Mouse (Mus musculus) cerebellum, adult (tissue): ENCODE data around the gene Gpr87.
A peak's percentile ranks its signal among the peaks of the same experiment; 100 is the strongest.

Experiments
- ATAC-seq: cut with Nextera tagmentation; 2 replicates; pipeline ENCODE4 v1.9.2; 2017; ENCODE audit warnings: mild to moderate bottlenecking, moderate library complexity, mixed read lengths; ENCODE audit not compliant: insufficient number of reproducible peaks, low FRiP score, low TSS enrichment

The Gpr87 gene

DNA sequence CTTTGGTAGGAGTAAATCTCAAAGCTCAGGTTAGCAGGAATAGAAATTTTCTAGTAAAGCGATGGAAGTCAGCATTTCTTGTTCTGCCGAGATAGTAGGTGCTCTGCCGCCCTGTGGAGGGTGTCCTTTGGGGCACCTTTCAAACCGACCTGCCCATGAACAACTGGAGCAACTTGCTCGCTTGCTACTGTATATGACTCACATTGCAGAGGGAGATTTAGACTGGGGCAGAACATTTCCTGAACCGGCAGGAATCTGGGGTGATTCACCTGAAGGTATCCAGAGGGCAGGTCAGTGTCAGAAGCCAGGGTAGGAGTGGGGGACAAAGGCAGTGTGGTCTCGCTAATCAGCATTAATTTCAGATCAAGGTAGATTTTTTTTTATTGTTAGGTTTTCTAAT lies at the start of gene Gpr87:
TSS of gene Gpr87 (minus strand) at position 167 of the 400 bp plus-strand sequence.
- ATAC-seq: no peak

DNA sequence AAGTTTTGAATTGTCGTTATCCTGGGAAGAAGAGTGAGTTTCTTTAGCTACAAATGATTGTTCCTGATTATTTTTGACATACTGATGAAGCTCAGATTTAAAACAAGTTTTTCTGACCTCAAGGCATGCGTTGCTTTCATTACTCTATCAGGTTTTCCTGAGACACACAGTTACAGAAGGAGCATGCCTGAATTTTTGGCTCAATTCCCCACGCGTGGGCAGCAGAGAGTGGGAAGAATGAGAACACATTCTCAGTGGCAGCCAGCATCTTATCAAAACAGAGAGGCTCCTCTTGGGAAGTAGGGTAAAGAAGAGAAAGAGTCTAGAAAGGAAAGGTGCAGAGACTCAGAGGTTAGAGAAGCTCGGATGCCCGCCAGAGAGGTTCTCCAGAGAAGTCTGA lies 48.5 kb upstream of the Gpr87 start:
- peak; percentile 84 for ATAC-seq

DNA sequence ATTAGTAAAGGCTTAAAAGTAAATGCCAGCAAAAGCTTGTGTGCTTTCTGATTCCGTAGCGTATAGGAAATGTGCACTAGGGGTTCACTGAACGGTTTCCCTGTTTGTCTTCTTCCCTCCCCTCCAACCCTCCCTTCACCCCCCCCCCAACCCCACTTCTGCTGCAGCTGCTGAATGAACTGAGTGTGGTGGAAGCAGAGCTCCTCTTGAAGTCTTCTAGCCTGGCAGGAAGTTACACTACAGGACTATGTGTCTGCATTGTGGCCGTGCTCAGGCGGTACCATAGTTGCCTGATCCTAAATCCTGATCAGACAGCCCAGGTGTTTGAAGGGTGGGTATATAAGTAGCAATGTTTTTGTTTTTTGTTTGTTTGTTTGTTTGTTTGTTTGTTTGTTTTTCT lies 40.0 kb upstream of the Gpr87 start:
- ATAC-seq: no peak

DNA sequence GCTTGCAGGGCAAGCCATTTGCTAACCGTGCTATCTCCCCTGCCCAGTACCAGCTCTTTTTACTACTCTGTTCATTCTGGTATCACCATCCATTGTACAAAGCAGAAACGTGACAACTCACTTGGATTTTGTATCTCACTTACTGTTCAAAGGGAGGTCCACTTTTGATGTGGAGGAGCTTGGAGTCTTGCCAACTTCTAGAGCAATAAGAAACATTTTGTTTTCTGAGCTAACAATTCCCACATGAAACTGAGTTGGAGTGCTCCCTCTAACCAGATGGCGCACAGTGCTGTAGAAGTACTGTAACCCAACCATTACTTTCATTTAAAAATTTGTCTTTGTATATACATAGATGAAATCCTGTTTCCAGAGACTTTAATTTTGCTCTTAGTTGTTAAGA lies 36.0 kb upstream of the Gpr87 start:
- no peak for ATAC-seq

DNA sequence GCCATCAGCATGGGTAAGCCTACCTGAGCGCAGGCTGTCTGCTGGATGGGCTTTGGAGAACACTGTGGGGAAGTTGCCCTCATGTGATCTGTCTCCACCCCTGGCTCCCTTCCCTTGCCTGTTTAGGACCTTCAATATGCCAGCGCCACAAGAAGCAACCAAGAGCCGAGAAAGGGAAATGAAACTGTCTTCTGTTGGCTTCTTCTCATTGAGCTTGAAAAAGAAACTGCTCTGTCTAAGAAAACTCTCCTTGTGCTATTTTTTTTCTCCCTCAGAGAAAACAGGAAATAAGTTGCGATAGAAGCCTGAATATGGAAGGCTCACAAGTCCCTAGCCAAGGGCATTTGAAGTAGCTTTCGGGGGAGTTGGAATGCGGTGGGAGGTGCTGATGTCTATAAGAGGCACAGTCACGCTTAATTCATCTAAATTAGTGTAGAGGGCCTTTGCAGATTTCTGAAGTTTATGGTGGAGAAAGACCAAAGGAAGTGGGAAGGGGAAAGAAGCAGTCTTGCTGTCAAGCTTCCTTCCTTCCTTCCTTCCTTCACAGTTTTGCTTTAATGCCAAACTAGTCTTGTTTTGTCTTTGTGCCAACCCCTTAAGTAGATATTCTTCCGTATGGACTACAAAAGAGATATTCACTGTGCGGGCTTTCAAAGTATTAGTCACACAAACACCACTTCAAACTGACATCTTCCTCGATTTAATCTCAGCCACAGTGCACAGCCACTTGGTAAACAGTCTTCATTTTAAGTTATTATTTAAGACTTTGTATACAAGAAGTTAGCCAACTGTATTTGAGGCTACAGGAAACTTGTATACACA lies 34.0 kb upstream of the Gpr87 start:
- no peak for ATAC-seq

DNA sequence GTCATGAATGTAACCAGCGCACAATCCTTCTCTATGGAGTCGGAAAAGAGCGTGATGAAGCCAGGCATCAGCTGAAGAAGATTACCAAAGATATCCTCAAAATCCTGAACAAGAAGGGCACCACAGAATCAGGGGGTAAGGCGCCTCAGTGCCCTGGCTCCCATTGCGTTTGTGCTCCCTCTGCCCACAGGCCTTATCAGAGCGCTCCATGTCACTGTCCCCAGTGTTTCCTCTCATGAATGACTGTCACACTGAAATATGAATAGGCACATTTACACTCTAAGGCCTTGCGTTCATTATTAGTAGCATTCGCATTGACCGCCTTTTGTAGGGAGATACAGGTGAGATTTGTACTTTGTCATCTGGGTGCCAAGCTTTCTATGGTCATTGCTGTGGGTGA lies 32.8 kb upstream of the Gpr87 start:
- ATAC-seq: no peak

DNA sequence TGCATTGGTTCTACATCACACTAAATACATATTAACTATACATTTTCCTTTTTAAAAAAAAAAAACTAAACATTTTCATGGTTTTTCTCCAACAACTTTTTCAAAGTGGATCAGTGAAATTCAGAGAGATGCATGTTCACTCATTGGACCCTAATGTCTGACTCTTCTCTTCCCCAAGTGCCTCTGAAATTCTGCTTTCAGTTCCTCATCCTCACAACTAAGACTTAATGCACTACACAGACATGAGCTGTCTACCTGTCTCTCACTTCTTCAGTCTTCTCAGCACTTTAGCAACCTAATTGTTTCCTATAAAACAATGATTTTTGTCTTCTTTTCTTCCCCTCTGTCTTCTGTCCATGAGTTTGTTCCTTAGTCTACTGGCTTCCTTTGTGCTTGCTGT lies 30.5 kb upstream of the Gpr87 start:
- no peak for ATAC-seq

DNA sequence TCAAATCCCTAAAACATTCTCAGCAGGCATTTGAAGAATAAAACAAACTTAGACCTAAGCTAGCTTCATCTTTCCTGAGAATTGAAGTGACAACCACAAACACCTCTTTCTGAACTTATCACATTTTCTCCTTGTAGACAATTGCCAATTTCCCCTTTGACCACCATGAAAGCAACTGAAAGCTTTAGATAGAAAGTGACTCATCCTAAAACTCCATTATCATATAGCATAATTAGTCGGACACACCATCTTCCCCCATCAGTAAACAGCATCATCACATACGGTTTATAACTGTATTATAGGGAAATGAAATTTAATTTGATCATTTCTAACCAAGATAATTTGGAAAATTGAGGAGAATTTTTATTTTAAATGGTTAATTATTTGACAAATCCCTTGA lies 27.4 kb upstream of the Gpr87 start:
- no peak for ATAC-seq

DNA sequence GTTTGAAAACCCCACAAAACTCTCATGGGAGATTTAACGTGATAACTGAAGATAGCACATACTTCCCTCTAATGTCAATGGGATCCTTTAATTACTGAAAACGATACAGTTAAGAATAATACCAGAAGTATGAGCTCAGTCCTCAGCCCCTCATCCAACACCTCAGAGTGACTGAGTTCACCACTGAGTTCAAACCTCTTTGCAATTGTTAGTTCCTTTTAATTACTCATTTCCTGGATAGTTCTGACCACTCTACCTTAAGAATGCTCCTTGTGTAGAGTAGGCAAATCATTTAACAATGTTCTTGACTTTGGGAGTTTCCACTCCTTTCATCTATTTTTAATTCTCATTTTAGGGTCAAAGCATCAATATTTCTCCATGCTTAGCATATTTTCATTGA lies 24.4 kb upstream of the Gpr87 start:
- ATAC-seq: no peak

DNA sequence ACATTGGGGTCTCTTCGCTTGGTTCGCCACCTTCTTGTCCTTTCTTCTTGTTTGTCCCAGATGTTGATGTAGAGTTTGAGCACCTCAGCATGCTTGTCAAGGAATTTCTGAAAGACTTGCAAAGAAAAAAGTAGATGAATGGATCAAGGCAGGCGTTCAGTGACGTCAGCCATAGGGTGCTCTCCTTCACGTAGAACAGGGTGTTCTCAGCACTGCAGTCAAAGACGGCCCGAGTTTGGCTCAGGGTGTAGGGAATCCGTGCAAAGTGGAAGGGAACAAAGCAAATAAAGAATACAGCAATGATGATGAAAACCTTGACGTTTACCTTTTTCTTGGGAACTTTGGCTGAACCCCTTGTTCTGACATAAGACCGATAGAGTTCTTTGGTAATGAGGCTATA lies 22.3 kb upstream of the Gpr87 start:
- no peak for ATAC-seq

DNA sequence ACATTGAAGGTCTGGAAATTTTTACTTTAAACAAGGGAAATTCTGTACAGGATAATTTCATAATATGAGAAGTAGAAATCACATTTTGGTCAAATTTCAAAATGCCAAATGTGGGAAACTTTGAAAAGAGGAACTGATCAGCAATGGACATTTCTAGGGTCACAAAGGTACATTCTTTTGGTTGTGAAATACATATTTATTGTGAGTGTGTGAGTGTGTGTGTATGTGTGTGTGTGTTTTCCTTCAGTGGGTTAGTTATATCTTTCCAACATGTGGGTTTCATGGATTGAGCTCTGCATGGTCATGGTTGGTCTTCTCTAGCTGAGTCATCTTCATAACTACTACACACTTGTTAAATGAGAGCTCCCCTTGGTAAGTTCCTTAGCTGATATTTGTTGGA lies 17.5 kb upstream of the Gpr87 start:
- no peak for ATAC-seq

DNA sequence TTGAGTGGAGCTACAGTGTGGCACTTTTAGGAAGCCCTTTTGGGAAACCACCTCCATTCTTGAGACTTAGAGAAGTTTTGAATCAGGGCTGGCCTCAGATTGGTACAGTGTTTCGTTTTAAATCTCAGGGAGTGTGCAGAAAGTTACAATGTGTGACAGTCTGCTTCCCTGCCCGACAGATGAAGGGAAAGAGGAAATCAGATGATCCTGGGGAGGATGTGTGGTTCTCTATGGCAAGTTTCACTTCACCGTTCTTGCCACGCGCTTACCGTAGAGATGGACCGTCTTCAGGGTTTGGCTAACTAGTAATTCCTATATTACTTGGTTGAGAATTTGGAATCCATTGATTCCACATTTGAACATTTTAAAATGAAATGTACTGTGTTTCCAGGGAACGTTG lies 16.9 kb upstream of the Gpr87 start:
- ATAC-seq: no peak

DNA sequence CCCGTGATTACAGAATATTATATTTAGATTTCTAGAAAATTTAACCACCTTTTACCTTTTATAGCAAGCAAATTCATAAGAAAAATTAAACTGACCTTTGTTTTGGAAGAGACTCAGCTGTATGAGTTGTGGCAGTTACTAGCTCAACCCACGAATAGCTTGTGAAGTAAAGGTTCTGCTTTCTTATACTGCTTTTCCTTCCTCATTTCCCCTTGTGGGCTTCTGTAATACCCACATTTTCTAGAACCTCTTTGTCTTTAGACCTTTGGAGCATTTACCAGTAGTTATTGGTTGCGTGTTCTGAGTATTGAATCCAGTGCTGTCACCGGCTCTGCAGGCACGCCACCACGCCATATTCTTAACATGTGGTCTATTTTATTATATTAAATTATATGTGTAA lies 15.8 kb upstream of the Gpr87 start, which contains the start of gene P2ry13:
TSS of gene P2ry13 (minus strand) at position 156 of the 400 bp plus-strand sequence.
- ATAC-seq: no peak

DNA sequence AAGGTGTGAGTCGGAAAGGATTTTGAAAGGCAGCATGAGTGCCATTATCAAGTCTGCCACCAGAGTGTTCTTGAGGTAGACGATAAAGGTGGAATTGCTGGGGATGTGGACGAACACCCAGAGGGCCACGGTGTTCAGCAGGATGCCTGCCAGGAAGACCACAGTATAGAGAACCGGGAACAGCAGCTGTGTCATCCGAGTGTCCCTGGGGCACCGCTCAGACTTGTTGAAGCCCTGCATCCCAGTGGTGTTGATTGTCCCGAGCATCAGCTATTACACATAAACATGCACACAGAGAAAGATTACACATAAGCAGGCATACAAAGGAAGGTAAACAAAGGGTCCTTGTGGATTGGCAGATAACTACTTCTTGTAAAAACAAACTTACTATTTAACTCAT lies 15.2 kb upstream of the Gpr87 start:
- ATAC-seq: no peak

DNA sequence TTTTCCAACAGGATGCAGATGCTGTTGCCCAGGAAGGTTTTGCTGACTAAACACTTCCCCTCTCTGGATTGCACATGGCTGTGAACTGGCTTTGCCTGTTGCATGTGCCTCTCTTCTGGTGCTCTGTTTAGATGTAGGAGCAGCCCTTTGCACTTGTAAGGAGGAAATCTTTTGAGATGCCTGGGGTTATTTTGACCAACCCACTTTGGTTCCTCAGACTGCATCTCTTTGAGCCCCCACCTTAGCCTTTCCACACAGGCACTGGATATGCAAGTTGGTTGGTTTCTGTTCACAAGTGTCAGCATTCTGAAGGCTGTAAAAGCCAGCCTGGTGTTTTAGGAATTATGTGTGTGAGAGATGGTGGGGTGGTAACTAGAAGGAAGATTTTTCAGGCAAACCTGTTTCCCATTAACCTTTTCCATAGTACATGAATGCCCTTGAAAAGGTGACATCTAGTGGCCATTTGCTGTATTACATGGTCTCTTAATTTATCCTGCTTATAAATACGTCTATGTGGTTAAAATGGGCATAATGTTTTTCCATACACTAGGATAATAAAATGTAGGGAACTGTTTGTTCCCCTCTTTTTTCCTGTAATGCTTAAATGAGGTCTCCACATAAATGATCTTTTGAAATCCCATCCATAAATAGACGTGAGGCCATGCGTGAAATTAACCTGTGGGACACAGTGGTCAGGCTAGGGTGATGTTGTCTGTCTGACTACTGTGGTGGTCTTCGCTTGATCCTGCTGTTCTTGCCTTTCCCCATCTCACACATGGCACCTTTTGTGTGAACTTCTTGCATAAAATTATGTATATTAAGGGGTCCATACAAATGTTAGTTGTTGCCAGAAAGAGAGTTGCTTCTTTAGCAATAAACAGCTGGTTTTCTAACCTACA lies 14.0 kb upstream of the Gpr87 start:
- ATAC-seq: peak; percentile 59

DNA sequence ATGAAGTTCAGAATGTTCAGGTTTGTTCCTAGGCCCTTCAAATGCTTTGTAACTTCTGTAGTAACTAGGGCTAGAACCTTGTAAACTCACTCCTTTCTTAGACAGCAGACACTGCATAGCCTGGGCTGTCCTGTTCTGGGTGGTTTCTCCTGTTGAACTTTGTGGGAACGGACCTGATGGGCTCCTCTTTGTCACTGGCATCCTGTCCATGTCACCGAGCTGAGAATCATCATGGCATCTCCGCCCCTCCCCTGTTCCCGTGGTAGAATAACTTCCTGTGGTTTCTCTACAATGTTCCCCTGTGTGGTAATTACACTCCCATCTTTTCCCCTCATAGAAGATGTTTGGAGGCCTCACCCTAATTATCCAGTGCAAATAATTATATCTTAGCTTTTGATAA lies 11.0 kb upstream of the Gpr87 start:
- no peak for ATAC-seq

DNA sequence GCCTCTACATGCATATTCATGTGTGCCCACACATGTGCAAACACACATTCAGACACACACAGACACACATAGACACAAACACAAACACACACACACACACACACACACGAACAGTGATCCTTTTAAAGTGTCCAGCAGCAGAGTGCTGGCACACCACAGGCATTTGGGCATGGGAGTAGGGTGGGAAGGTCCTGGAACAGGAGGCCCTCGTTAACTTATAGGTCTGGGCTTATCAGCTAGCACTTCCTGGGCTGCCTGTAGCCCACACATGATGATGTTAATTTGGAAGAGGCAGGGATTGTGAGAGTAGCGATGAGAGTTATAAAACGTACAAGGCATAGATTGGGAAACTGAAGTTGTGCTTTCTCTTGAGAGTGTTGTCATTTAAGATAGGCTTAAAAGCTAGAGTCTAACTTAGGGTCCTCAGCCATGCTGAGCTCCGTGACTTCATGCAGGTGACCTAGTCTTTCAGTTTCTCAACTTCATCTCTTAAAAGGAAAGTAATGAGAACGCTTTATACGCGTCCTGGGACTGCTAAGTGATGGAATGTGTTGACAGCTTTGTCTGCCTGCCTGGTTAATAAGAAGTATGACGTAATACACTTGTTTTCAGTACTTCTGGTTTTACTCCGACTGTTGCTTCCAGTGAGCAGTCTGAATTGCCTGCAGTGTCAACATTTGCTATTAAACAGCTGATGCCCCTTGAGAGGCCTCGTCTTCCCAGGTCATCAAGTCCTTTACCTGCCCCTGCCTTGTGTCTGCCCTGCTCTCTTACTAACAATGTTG lies 10.0 kb upstream of the Gpr87 start:
- ATAC-seq: no peak

DNA sequence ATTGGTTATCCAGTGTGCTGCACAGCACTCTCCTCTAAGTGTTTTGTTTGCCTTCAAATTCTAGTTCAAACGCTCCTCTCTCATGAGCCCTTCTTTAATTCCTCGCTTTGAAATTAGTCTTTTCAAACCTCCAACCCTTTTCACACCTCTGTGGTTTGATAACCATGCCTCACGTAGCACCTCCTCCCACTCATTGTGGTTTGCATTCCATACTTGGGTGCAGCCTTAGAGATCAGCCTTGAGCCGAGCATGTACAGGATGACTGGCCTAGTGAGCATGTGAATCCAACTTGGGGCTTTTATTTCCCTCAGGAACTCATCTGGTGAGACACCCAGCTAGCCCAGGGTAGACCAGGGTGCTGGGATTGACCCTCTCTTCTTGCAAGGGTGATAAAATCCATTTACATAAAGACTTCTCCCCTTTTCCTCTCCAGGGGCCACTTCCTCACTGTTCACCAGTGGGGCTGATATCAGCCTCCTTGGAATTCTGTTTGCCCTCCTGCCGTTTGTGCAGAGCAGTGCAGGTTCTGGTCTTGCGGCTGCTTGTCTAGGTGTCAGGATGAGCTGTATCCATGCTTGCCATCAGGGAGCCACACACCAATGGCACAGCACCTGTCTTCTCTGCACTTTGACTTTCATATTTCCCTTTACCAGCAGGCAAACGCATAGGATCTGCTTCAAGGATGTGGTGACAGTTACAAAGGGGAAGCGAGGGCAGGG lies 9.1 kb upstream of the Gpr87 start:
- no peak for ATAC-seq

DNA sequence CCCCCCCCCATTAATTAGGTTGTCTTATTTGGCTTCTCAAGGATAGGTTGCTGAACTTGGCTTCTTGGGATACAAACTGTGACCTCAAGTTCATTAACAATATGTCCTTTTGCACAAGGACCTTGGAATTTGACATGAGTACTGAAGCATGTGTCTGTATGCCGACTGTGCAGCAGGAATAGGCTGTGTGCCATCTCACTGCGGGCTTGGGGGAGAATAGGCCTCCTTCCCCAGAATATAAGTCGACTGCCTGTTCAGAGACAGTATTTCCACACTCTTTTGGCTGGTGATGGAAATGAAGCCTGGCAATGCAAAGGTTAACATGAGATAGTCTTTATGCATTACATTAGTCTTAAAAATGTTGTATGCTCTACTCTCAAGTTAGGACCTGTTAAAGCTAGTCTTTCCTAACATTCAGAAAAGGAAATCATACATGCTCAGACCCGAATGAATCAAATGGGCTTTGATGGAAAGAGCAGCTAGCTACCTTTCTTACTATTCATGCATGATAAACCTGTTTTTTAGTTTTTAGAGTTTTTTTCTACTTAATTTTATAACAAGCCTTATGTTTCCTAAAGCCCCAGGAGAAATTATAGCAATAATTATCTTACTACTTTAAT lies 2.5 kb upstream of the Gpr87 start:
- ATAC-seq: peak; percentile 61; the same call in 1 of the 2 replicates

DNA sequence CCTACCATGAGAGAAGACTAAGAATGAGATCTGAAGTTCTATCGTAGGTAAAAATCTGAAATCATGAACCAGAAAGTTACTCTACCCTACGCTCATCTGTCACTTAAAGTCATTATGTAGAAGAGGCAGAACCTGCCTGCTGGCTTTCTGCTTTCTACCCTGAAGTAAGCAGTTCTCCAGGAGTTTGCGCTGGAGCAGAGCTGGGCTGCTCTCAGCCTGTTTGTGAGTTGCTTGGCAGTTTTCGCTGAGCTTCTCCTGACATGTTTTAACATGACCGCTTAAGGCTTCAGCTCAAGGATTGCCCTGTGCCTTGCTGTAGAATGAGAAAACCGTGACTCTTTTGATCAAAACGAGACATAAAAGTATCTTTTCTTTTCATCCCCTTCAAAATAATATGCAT lies 805 bp downstream of the Gpr87 start:
- ATAC-seq: no peak
